Mouse (Mus musculus): ENCODE results near the gene Gm11084.
A peak's percentile ranks its signal among the peaks of the same experiment; 100 is the strongest.
"Not testable (repeated sequence)": the region's sequence is repeated elsewhere in the genome, so short reads cannot be mapped to it uniquely, and the experiment has no call there.

Gm11084 gene

GRCm38 (mm10) chr2:72986616-72987015 is at the start of gene Gm11084:
Gm11084 (minus strand) TSS chr2:72986716.
- no peak for DNase-seq (ENCODE audit: low spot score in 2 of 2)

GRCm38 (mm10) chr2:73031061-73032055 is 44.8 kb upstream of the Gm11084 start:
- DNase-seq (ENCODE audit: low spot score in 2 of 2) = no peak

DNA sequence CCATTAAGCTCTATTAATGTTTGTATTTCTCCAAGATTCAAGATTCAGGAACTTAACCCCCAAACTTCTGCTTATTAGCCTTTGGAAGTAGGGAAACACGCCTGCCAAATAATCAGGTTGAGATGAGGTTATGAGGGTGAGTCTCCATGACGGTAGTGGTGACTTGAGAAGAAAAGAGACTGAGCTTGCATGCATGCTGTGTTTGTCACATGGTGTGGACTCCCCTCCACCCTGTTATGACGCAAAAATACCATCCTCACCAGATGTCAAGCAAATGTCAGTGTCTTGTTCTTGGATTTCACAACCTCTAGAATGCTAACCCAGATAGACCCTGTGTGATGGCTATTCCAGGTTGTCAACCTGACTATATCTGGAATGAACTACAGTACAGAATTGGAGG is 43.3 kb upstream of the Gm11084 start:
- DNase-seq (ENCODE audit: low spot score in 2 of 2) = no peak

- DNase-seq (ENCODE audit: low spot score in 2 of 2) = no peak
Observed at GRCm38 (mm10) chr2:73028019-73028418, 41.5 kb upstream of the Gm11084 start.

- DNase-seq (ENCODE audit: low spot score in 2 of 2) = no peak
Observed at GRCm38 (mm10) chr2:73027126-73027525, 40.6 kb upstream of the Gm11084 start.

DNA sequence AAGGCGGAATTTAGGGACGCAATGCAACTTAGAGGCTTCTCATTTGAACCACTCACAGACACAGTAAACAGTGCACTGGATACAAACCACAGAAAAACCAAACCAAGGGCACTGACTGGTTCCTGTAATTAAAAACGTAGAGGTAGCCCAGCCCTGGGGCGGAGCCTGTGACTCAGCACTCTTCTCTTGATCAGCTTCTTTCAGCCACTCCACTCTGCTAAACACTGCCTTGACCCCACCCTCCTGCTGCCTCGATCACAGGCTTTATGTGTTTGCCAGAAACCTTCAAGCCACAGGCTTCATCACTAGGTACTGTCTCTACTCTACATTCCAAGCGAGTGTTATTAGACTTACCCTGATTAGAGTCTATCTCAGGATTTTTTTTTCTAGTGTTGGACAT is 37.3 kb upstream of the Gm11084 start:
- peak; percentile 59 to 66 for DNase-seq (ENCODE audit: low spot score in 2 of 2)

DNA sequence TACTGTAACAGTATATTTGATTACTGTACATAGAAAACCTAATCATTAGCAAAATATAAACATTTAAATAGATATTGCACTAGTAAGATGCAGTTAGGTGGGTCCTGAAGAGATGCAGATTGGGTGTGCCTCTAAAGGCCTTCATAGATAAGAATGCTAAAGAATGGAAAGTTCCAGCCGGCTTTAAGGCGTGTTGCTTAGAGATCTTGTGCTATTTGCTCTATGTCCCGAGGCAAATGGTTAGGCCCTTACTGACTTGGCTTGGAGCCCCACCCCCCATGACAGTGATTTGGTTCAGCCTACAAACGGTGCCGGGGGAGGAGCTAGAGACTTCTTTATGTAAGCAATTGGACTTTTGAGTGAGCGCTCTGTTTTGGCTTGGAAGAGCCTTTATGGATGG is 34.5 kb upstream of the Gm11084 start:
- DNase-seq (ENCODE audit: low spot score in 2 of 2) = no peak

- no peak for DNase-seq (ENCODE audit: low spot score in 2 of 2)
Observed at GRCm38 (mm10) chr2:73019371-73020146, 33.0 kb upstream of the Gm11084 start.

DNA sequence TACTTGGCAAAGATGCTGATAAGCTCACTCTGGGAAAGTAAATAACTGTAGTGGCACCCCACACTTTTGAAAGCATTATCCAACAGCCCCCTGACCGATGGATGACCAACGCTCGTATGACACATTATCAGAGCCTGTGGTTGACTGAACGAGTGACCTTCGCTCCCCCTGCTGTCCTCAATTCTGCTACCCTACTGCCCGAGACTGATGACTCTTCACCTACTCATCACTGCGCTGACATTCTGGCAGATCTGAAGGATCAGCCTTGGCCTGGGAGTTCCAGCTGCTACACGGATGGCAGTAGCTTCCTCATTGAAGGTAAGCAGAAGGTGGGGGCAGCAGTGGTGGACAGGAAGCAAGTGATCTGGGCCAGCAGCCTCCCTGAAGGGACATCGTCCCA is 27.5 kb upstream of the Gm11084 start:
- not testable (repeated sequence) for DNase-seq (ENCODE audit: low spot score in 2 of 2)

- no peak for DNase-seq (ENCODE audit: low spot score in 2 of 2)
Observed at GRCm38 (mm10) chr2:73012636-73013035, 26.1 kb upstream of the Gm11084 start.

DNA sequence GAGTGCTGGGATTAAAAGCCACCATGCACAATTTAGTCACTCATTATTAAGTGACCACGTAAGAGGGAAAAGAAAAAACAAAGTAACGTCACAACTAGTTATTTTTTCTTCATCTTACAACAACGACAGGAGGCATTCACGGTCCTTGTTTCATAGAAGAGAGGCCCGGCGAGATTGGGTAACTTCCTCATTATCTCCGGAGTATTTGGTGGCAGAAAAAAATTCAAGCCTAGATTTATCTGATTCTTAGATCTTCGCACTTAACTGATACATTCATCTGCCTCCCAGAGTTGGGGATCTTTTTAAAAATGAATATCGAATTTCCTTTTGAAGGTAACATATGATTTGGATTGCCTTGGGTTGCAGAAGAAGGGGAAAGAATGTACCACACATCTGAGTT is 21.0 kb upstream of the Gm11084 start:
- no peak for DNase-seq (ENCODE audit: low spot score in 2 of 2)

- no peak for DNase-seq (ENCODE audit: low spot score in 2 of 2)
Observed at GRCm38 (mm10) chr2:73005611-73006515, 19.3 kb upstream of the Gm11084 start.

GRCm38 (mm10) chr2:73003751-73004717 is 17.5 kb upstream of the Gm11084 start:
- DNase-seq (ENCODE audit: low spot score in 2 of 2) = no peak

DNA sequence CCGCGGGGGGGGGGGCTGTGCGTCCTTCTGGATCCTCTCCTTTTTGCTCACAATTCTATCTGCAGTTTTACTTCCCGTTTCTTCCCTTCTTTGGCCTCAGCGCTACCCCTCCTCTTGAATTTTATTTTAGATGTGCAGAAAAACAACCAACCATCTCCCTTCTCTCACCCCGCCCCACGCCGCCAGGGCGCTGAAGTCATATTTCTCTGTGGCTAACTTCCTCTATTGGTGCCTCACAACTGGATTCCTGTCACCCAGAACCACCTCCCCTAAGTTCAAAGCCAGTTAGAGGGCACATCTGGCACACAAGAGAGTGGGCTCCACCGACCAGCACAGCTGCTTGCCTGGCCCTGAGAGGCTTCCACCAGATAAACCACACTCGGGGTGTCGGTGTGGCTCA is 16.5 kb upstream of the Gm11084 start:
- peak; percentile 55 to 69 for DNase-seq (ENCODE audit: low spot score in 2 of 2)

DNA sequence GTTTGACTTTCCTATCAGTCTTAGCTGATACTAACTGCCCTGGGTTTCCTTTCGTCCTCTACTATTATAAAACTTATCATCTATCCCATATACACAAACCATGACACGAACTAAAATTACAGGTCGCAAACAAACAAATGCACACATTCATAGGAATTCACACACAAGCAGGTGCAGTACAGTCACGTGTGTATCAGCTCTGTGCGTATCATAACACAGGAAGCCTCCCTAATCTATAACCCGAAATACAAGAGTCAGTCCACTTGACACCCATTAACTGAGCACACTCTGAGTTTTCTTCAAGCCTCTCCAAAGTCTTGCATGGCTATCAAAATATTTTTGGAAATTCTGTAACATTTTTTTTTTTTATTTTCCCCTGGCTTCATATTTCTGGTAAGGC is 15.9 kb upstream of the Gm11084 start:
- DNase-seq (ENCODE audit: low spot score in 2 of 2) = no peak

DNA sequence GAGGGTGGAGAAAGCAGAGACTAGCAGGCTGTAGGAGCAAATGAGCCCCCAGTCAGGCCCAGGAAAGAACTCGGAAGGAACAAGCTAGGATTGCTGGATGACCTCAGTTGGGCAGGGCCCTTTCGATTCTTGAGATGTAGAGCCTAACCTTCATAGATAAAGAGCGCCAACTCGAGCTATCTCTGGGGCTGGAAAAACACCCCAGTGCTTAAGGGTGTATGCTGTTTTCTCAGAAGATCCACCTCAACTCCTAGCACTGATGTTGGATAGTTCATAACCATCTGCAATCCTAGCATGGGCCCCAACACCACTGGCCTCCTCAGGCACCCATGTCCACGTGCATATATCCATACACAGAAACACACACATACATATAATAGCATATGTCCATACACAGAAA is 15.5 kb upstream of the Gm11084 start:
- no peak for DNase-seq (ENCODE audit: low spot score in 2 of 2)

- DNase-seq (ENCODE audit: low spot score in 2 of 2) = no peak
Observed at GRCm38 (mm10) chr2:73000194-73000593, 13.7 kb upstream of the Gm11084 start.

GRCm38 (mm10) chr2:72997586-72997985 is 11.1 kb upstream of the Gm11084 start:
- DNase-seq (ENCODE audit: low spot score in 2 of 2) = no peak

GRCm38 (mm10) chr2:72996808-72997378 is 10.4 kb upstream of the Gm11084 start:
- DNase-seq (ENCODE audit: low spot score in 2 of 2) = peak; percentile 55 to 67
